Mouse (Mus musculus): ENCODE measurements around the gene Hid1. TPM values are rescaled to one million over a fixed set of nuclear protein-coding genes. Genes with fewer than 3 reads are reported as not detected.

The Hid1 gene
- polyA plus RNA-seq, 1 experiment from 2014 or later: 1.9 TPM

GRCm38 (mm10) chr11:115336115-115336514 lies 31.4 kb downstream of the Hid1 start:
- 13% methylated on average over 6 of the region's 6 CpGs for WGBS (ENCODE audit: insufficient replicate concordance)

GRCm38 (mm10) chr11:115335223-115335622 lies 32.3 kb downstream of the Hid1 start:
- WGBS (ENCODE audit: insufficient replicate concordance): 43% methylated on average over 12 of the region's 12 CpGs
- Histone ChIP-seq H3K4me2 (ENCODE audit: low read depth, low read length) (no peak overlapping the region), H3K9me3 (replicated peaks; ENCODE audit: control insufficient read depth, low read length) (no peaks in the 10 kb centered on the region), H3K27me3 (ENCODE audit: control insufficient read depth, insufficient read depth, low read depth, low read length) (peaks cover 41% of the 10 kb centered on the region), H3K36me3 (ENCODE audit: control insufficient read depth, insufficient read depth) (no peaks in the 10 kb centered on the region), H3K4me1 (ENCODE audit: control insufficient read depth, low read depth, low read length) (no peaks in the 10 kb centered on the region), H3K4me3 (ENCODE audit: low read depth, low read length) (no peak overlapping the region), H3K27ac (ENCODE audit: low read length) (no peak overlapping the region), H3K9ac (ENCODE audit: low read depth, low read length) (no peak overlapping the region)
- ATAC-seq (ENCODE audit: low read depth): no peak

More at GRCm38 (mm10) chr11:115336115-115336514, 31.4 kb downstream of the Hid1 start:
- Histone ChIP-seq H3K9me3 (replicated peaks; ENCODE audit: control insufficient read depth, low read length) (no peaks in the 10 kb centered on the region), H3K27me3 (ENCODE audit: control insufficient read depth, insufficient read depth, low read depth, low read length) (peaks cover 44% of the 10 kb centered on the region), H3K4me3 (ENCODE audit: low read depth, low read length) (no peak overlapping the region), H3K4me2 (ENCODE audit: low read depth, low read length) (no peak overlapping the region), H3K9ac (ENCODE audit: low read depth, low read length) (no peak overlapping the region), H3K4me1 (ENCODE audit: control insufficient read depth, low read depth, low read length) (no peaks in the 10 kb centered on the region), H3K36me3 (ENCODE audit: control insufficient read depth, insufficient read depth) (no peaks in the 10 kb centered on the region), H3K27ac (ENCODE audit: low read length) (no peak overlapping the region)
- no peak for ATAC-seq (ENCODE audit: low read depth)

DNA sequence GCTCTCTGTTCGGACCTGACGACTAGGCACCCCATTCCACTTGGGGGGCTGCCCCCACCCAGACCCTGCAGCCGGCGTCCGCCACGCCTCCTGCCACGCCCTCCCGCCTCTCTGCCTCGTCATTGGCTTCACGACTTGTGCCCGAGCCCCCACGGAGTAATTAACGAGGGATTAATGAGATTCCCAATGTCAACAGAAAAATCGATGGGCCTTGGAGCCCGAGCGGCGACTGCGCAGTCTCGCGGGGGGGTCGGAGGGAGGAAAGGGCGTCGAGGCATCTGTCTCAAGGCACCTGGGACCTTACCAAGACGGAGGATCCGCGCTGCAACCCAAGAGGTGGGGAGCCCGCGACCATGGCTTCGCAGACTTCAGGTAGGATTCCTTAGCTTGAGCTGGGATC lies 33.0 kb downstream of the Hid1 start, which contains the start of gene Otop3:
Gene Otop3 (plus strand): TSS at position 201 of the 400 bp plus-strand sequence.
- H3K9me3 ChIP-seq (replicated peaks; ENCODE audit: control insufficient read depth, low read length): no peaks in the 10 kb centered on the region
- 6% methylated on average over 29 of the region's 29 CpGs for WGBS (ENCODE audit: insufficient replicate concordance)
- no peak within 1 kb of the TSS for H3K4me3 ChIP-seq (ENCODE audit: low read depth, low read length)
- H3K9ac ChIP-seq (ENCODE audit: low read depth, low read length): no peak within 1 kb of the TSS
- no peaks in the 10 kb centered on the region for H3K4me1 ChIP-seq (ENCODE audit: control insufficient read depth, low read depth, low read length)
- H3K4me2 ChIP-seq (ENCODE audit: low read depth, low read length): no peak within 1 kb of the TSS; the same call in 1 of the 2 replicates
- H3K36me3 ChIP-seq (ENCODE audit: control insufficient read depth, insufficient read depth): no peaks in the 10 kb centered on the region
- no peak within 1 kb of the TSS for H3K27ac ChIP-seq (ENCODE audit: low read length)
- no peak for ATAC-seq (ENCODE audit: low read depth)
- H3K27me3 ChIP-seq (ENCODE audit: control insufficient read depth, insufficient read depth, low read depth, low read length): peaks cover 41% of the 10 kb centered on the region

DNA sequence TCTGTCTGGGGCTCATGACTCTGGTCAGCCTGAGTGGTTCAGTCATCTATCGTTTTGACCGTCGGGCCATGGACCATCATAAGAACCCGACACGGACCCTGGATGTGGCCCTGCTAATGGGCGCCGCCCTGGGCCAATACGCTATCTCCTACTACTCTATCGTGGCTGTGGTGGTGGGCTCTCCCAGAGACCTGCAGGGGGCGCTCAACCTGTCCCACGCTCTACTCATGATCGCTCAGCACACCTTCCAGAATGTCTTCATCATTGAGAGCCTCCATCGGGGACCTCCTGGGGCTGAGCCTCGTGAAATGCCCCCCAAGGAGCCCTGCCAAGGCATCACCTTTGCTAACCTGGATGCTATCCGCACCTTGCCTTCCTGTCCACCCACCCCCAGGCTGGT lies 38.2 kb downstream of the Hid1 start:
- H3K27me3 ChIP-seq (ENCODE audit: control insufficient read depth, insufficient read depth, low read depth, low read length): peaks cover 23% of the 10 kb centered on the region
- H3K4me2 ChIP-seq (ENCODE audit: low read depth, low read length): no peak overlapping the region
- H3K27ac ChIP-seq (ENCODE audit: low read length): no peak overlapping the region
- 58% methylated on average over 15 of the region's 15 CpGs for WGBS (ENCODE audit: insufficient replicate concordance)
- no peak overlapping the region for H3K9ac ChIP-seq (ENCODE audit: low read depth, low read length)
- H3K4me3 ChIP-seq (ENCODE audit: low read depth, low read length): no peak overlapping the region
- ATAC-seq (ENCODE audit: low read depth): no peak
- H3K4me1 ChIP-seq (ENCODE audit: control insufficient read depth, low read depth, low read length): no peaks in the 10 kb centered on the region
- H3K36me3 ChIP-seq (ENCODE audit: control insufficient read depth, insufficient read depth): no peaks in the 10 kb centered on the region
- no peaks in the 10 kb centered on the region for H3K9me3 ChIP-seq (replicated peaks; ENCODE audit: control insufficient read depth, low read length)

DNA sequence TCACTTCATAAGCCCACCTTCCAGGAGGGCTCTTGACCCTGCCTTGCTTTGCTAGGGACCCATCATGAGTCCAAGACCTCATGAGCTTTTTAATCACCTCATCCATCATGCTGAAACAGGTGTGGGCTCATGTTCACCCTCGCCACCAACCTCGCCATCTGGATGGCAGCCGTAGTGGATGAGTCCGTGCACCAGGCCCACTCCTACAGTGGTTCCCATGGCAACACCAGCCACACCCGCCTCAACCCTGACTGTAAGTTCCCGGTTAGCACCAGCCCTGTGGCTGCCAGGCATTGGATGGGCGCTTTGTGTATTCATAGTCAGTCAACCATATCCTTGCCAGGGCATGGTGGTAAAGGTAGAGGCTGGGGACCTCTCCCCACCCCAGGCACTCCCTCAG lies 40.8 kb downstream of the Hid1 start:
- no peaks in the 10 kb centered on the region for H3K36me3 ChIP-seq (ENCODE audit: control insufficient read depth, insufficient read depth)
- no peak for ATAC-seq (ENCODE audit: low read depth)
- H3K4me3 ChIP-seq (ENCODE audit: low read depth, low read length): no peak overlapping the region
- no peaks in the 10 kb centered on the region; the same call in 1 of the 2 replicates for H3K4me1 ChIP-seq (ENCODE audit: control insufficient read depth, low read depth, low read length)
- no peak overlapping the region for H3K4me2 ChIP-seq (ENCODE audit: low read depth, low read length)
- no peaks in the 10 kb centered on the region for H3K9me3 ChIP-seq (replicated peaks; ENCODE audit: control insufficient read depth, low read length)
- H3K9ac ChIP-seq (ENCODE audit: low read depth, low read length): no peak overlapping the region
- H3K27ac ChIP-seq (ENCODE audit: low read length): no peak overlapping the region
- 53% methylated on average over 7 of the region's 7 CpGs for WGBS (ENCODE audit: insufficient replicate concordance)
- H3K27me3 ChIP-seq (ENCODE audit: control insufficient read depth, insufficient read depth, low read depth, low read length): peaks cover 31% of the 10 kb centered on the region

DNA sequence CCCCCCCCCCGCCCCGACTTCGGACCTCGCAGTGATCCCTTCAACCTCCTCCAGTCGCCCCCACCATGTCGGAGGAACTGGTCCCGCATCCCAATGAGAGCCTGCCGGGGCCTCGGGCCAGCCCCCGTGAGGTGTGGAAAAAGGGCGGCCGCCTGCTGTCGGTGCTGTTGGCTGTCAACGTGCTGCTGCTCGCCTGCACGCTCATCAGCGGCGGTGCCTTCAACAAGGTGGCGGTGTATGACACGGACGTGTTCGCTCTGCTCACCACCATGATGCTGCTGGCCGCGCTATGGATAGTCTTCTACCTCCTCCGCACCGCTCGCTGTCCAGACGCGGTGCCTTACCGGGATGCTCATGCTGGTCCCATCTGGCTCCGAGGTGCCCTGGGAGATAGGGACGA lies 44.2 kb downstream of the Hid1 start:
- H3K4me2 ChIP-seq (ENCODE audit: low read depth, low read length): no peak overlapping the region
- H3K9ac ChIP-seq (ENCODE audit: low read depth, low read length): no peak overlapping the region
- H3K9me3 ChIP-seq (replicated peaks; ENCODE audit: control insufficient read depth, low read length): no peaks in the 10 kb centered on the region
- ATAC-seq (ENCODE audit: low read depth): no peak
- no peaks in the 10 kb centered on the region for H3K36me3 ChIP-seq (ENCODE audit: control insufficient read depth, insufficient read depth)
- no peaks in the 10 kb centered on the region; the same call in 1 of the 2 replicates for H3K4me1 ChIP-seq (ENCODE audit: control insufficient read depth, low read depth, low read length)
- H3K27me3 ChIP-seq (ENCODE audit: control insufficient read depth, insufficient read depth, low read depth, low read length): peaks cover 65% of the 10 kb centered on the region
- no peak overlapping the region for H3K4me3 ChIP-seq (ENCODE audit: low read depth, low read length)
- no peak overlapping the region for H3K27ac ChIP-seq (ENCODE audit: low read length)
- 15% methylated on average over 32 of the region's 32 CpGs for WGBS (ENCODE audit: insufficient replicate concordance)

DNA sequence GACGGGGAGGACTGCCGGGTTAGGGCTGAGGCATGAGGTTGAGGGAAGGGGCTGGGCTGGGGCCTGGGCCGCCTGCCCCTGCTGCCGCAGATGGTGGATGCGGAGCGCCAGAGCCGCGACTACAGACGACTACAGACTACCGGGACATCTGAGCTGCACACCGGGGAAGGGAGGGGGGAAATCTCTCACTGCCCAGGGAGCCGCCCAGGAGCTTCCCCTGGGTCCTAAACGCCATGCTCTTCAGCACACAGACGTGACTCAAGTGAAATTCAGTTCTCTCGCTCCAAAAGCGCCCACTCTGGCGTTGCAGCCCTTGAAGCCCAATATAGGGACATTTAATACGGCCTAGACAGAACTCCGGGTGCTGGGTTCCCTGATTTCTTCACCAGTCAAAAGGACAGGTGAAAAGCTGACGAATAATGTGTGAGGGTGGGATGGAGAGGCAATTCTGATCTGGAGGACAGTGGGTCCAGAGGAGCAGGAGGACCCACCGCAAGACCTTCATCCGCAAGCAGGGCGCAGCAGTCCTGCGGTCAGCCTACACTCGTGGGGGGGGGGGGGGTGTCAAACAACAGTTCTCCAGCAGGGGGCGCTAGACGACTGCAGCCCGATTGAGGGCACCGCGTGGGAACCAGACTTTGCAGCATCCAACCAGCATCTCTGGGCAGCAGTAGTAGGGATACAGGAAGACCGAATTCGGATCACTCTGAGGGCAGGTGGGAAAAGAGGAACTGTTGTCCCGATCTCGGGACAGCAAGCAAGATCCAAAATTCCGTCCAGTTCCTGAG lies 45.5 kb downstream of the Hid1 start, which contains the start of gene Ush1g:
Gene Ush1g (minus strand): TSS at position 136 of the 788 bp plus-strand sequence.
- no peak within 1 kb of the TSS for H3K27ac ChIP-seq (ENCODE audit: low read length)
- no peaks in the 10 kb centered on the region for H3K9me3 ChIP-seq (replicated peaks; ENCODE audit: control insufficient read depth, low read length)
- peak within 1 kb of the TSS; percentile 15; the same call in 1 of the 2 replicates for H3K4me3 ChIP-seq (ENCODE audit: low read depth, low read length)
- H3K4me1 ChIP-seq (ENCODE audit: control insufficient read depth, low read depth, low read length): no peaks in the 10 kb centered on the region; the same call in 1 of the 2 replicates
- H3K4me2 ChIP-seq (ENCODE audit: low read depth, low read length): no peak within 1 kb of the TSS
- no peaks in the 10 kb centered on the region for H3K36me3 ChIP-seq (ENCODE audit: control insufficient read depth, insufficient read depth)
- no peak for ATAC-seq (ENCODE audit: low read depth)
- peaks cover 77% of the 10 kb centered on the region for H3K27me3 ChIP-seq (ENCODE audit: control insufficient read depth, insufficient read depth, low read depth, low read length)
- 6% methylated on average over 35 of the region's 35 CpGs for WGBS (ENCODE audit: insufficient replicate concordance)
- no peak within 1 kb of the TSS for H3K9ac ChIP-seq (ENCODE audit: low read depth, low read length)

DNA sequence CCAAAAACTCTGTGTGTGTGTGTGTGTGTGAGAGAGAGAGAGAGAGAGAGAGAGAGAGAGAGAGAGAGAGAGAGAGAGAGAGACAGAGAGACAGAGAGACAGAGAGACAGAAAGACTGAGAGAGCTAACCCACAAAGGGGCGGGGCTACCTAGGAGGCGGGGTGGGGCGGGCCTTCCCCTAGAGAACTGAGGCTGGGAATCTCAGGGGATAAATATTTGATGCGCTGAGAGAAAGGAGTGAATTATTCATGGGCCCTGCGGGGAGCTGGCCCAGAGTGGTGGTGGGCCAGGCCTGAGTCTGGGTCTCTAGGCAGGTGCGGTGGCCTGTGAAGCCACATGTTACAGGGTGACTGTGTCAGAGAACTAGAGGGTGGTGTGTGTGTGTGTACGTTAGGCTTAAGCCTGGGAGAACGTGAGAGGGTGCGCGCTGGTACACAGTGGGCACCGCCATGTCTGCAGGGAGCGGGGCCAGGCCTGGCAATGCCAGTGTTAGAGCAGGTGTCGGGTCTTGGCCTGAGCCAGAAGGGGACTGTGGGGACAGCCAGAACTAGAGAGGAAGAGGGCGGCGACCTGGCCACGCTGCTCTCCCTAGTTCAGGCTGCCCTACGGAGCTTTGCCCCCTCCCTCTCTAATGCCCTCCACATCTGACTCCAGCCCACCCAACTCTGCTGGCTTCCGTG lies 47.7 kb downstream of the Hid1 start:
- ATAC-seq (ENCODE audit: low read depth): no peak

More for the DNA sequence above, 47.7 kb downstream of the Hid1 start:
- H3K36me3 ChIP-seq (ENCODE audit: control insufficient read depth, insufficient read depth): no peaks in the 10 kb centered on the region
- no peak overlapping the region for H3K9ac ChIP-seq (ENCODE audit: low read depth, low read length)
- 4% methylated on average over 18 of the region's 18 CpGs for WGBS (ENCODE audit: insufficient replicate concordance)
- no peak overlapping the region for H3K27ac ChIP-seq (ENCODE audit: low read length)
- H3K4me2 ChIP-seq (ENCODE audit: low read depth, low read length): no peak overlapping the region
- H3K4me3 ChIP-seq (ENCODE audit: low read depth, low read length): no peak overlapping the region
- peaks cover 92% of the 10 kb centered on the region for H3K27me3 ChIP-seq (ENCODE audit: control insufficient read depth, insufficient read depth, low read depth, low read length)
- H3K4me1 ChIP-seq (ENCODE audit: control insufficient read depth, low read depth, low read length): no peaks in the 10 kb centered on the region; the same call in 1 of the 2 replicates
- no peaks in the 10 kb centered on the region for H3K9me3 ChIP-seq (replicated peaks; ENCODE audit: control insufficient read depth, low read length)
